Comparison of ENCODE assay signal across 14 mouse cellular contexts in the genomic region with DNA sequence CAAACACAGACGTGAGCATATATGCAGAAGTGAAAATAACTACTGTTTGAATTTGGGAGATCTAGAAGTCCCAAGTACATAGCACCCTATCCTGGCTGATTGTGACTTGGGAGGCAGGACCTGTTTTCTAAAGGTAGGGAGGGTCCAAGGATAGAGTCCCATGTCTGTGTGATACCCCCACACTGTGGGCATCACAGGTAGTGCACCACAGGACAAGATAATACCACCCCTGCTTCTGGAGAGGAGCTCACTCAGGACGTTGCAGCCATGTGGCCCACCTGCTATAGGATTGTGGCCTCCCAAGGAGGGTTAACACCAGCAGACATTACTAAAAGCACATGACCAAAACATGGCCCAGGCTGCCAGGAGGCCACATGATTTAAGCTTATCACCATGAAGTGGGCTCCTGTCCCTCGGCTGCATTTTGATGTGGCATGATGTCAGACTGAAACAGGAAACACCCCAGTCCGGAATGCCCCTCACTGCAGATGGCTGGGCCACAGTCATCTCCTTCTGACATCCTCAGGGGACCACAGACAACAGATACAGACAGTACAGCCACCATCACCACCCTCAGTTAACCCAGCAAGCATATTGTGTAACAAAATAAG.
DNase-seq lines count a peak whose midpoint lies in the region; ATAC-seq and TF ChIP-seq lines count a peak whose summit lies in the region.
"Had no signal": no experiment of that assay in that cellular context is flagged by ENCODE, and none has a peak within 500 bp of the region (broad histone marks: within the 10 kb centered on the region; RNA-seq: fewer than 3 reads in every experiment).

No protein-coding gene starts in this region.

- no peaks in the 10 kb centered on the region for H3K36me3 ChIP-seq in heart, postnatal 0 days (replicated peaks; ENCODE audit: control insufficient read depth, insufficient read depth, low read length)
- no peaks in the 10 kb centered on the region for H3K36me3 ChIP-seq in lung, embryonic 14.5 days (ENCODE audit: insufficient read depth)
- H3K36me3 ChIP-seq: heart, embryonic 10.5 days; limb, embryonic 12.5 days had no signal

- H3K4me2 ChIP-seq in heart, postnatal 0 days (ENCODE audit: low read depth, low read length): no peak overlapping the region
- H3K4me2 ChIP-seq in lung, embryonic 14.5 days: no peak overlapping the region
- H3K4me2 ChIP-seq: limb, embryonic 12.5 days had no signal

- H3K9ac ChIP-seq in heart, postnatal 0 days (replicated peaks; ENCODE audit: low read depth, low read length): no peak overlapping the region
- H3K9ac ChIP-seq in lung, embryonic 14.5 days: no peak overlapping the region
- H3K9ac ChIP-seq: limb, embryonic 12.5 days had no signal

- no peak for TF ChIP-seq EP300 in heart, postnatal 0 days (IDR thresholded peaks at IDR 0.05; ENCODE audit: low read depth)

- no peaks in the 10 kb centered on the region for H3K4me1 ChIP-seq in heart, postnatal 0 days (ENCODE audit: control insufficient read depth, insufficient read depth)
- H3K4me1 ChIP-seq in lung, embryonic 14.5 days (ENCODE audit: insufficient read depth): no peaks in the 10 kb centered on the region

- H3K4me3 ChIP-seq in heart, postnatal 0 days (ENCODE audit: low read depth, low read length): no peak overlapping the region
- H3K4me3 ChIP-seq in lung, embryonic 14.5 days (ENCODE audit: low read depth, low read length): no peak overlapping the region
- H3K4me3 ChIP-seq: heart, embryonic 10.5 days; limb, embryonic 12.5 days; megakaryocyte, embryonic 14.5 days had no signal

- DNase-seq in heart, postnatal 0 days (ENCODE audit: low spot score): no peak
- DNase-seq in heart, adult 11 months: no peak
- DNase-seq in lung, embryonic 14.5 days: no peak
- no peak for DNase-seq in lung, postnatal 10 days
- DNase-seq in brain, embryonic 14.5 days (ENCODE audit: low read depth): peak; percentile 50
- DNase-seq in retina, embryonic 14.5 days (ENCODE audit: low spot score): peak; percentile 58
- DNase-seq in lung, postnatal 4 days: no peak
- DNase-seq in spleen, postnatal 10 days (ENCODE audit: low spot score in 2 of 2): no peak
- DNase-seq: adrenal gland, postnatal 36 days; cerebellum, postnatal 36 days; kidney, adult 8-10 months had no signal

- H3K9me3 ChIP-seq in heart, postnatal 0 days (replicated peaks; ENCODE audit: control insufficient read depth, low read length): no peaks in the 10 kb centered on the region
- no peaks in the 10 kb centered on the region for H3K9me3 ChIP-seq in lung, embryonic 14.5 days (ENCODE audit: low read depth, low read length)
- H3K9me3 ChIP-seq: heart, embryonic 10.5 days; limb, embryonic 12.5 days; megakaryocyte, embryonic 14.5 days had no signal

- H3K27ac ChIP-seq in heart, postnatal 0 days (ENCODE audit: low read depth): no peak overlapping the region
- H3K27ac ChIP-seq in lung, embryonic 14.5 days (ENCODE audit: low read depth): no peak overlapping the region
- H3K27ac ChIP-seq: heart, embryonic 10.5 days; limb, embryonic 12.5 days had no signal

- ATAC-seq in heart, postnatal 0 days (ENCODE audit: insufficient read depth, low read depth): 0 out of 2 replicates have a peak, but pooled peaks have one; percentile 25
- no peak for ATAC-seq in lung, embryonic 14.5 days (ENCODE audit: insufficient read depth)

- TF ChIP-seq POLR2A in brain, embryonic 14.5 days (IDR thresholded peaks at IDR 0.05; ENCODE audit: borderline replicate concordance, extremely low read depth, insufficient read depth, insufficient read length, poor library complexity, severe bottlenecking): no peak

- peak; percentile 43; the same call in 1 of the 2 replicates for TF ChIP-seq CTCF in heart, postnatal 0 days (IDR thresholded peaks at IDR 0.05; ENCODE audit: low read depth)
- TF ChIP-seq CTCF in lung, embryonic 14.5 days (IDR thresholded peaks at IDR 0.05; ENCODE audit: low read depth): peak; percentile 37; the same call in 1 of the 2 replicates
- peak; percentile 67; the same call in 1 of the 2 replicates for TF ChIP-seq CTCF in brain, embryonic 14.5 days (IDR thresholded peaks at IDR 0.05; ENCODE audit: borderline replicate concordance, extremely low read depth, insufficient read depth, insufficient read length)

- 33% methylated on average over 4 of the region's 4 CpGs for WGBS in heart, postnatal 0 days
- whole genome bisulfite sequencing in lung, embryonic 14.5 days: 59% methylated on average over 4 of the region's 4 CpGs

- no peaks in the 10 kb centered on the region for H3K27me3 ChIP-seq in heart, postnatal 0 days (ENCODE audit: control insufficient read depth, insufficient read depth, low read length)
- H3K27me3 ChIP-seq in lung, embryonic 14.5 days (ENCODE audit: insufficient read depth, low read length): no peaks in the 10 kb centered on the region
- H3K27me3 ChIP-seq: megakaryocyte, embryonic 14.5 days had no signal

Comparison
In these comparisons a context has a peak if more than half of its experiments do, and no peak if none do; other contexts are left out.
1. DNase-seq: peak in brain, embryonic 14.5 days (single experiment) and retina, embryonic 14.5 days (single experiment); none in heart, postnatal 0 days (single experiment), heart, adult 11 months (single experiment), lung, embryonic 14.5 days (single experiment), lung, postnatal 10 days (single experiment), lung, postnatal 4 days (0 of 2) and spleen, postnatal 10 days (0 of 2).
2. Peak in every context shown above with its lines, with median percentiles within 50 percentile points of each other: CTCF ChIP-seq.